Mouse (Mus musculus) megakaryocyte, embryonic 14.5 days (primary cell): Measurements from ENCODE around the gene Klk7.

Source experiments
- FLI1 ChIP-seq: IDR thresholded peaks from 2 replicates; pipeline ENCODE4 v1.6.1; 2012; ENCODE audit warnings: low read length, inconsistent platforms, mixed read lengths
- GATA1 ChIP-seq: IDR thresholded peaks from 3 replicates; pipeline ENCODE4 v1.6.1; 2012; ENCODE audit warnings: mixed read lengths, low read length, inconsistent platforms, borderline replicate concordance

DNA sequence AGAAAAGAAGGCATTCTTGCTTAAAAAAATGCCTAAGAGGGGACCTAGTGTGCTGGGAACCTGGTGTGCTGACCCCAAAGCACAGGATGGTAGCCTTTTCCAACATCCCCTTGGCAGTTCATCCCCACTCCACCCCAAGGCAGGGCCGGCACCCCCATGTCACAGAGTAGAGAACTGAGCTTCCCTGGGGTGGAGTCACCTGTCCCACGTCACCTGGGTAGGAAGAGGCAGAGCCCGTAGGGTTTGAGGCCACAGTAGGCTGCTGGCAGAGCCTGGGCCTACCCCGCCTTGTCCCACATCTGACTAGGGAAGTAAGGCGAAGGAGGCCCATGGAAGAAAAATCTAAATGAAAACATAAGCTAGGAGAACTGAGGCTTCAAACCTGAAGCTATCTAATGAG is 36.7 kb upstream of the Klk7 start, which contains the start of gene Klk11:
- TF ChIP-seq GATA1 (no peak), FLI1 (no peak)
